Mouse (Mus musculus) right cerebral cortex, adult 18-20 months (tissue): ENCODE measurements around the gene Adgrv1.
"Not testable (repeated sequence)": the region's sequence is repeated elsewhere in the genome, so short reads cannot be mapped to it uniquely, and the experiment has no call there.

ENCODE experiments used
- DNase-seq: peaks from one replicate; pipeline ENCODE4 v3.0.0; 2022; ENCODE audit warnings: mixed read lengths

Adgrv1 gene

GRCm38 (mm10) chr13:81632720-81633415 lies at the start of gene Adgrv1:
TSS of gene Adgrv1 (minus strand) at chr13:81633154.
- peak; percentile 34 for DNase-seq

GRCm38 (mm10) chr13:81675333-81675732 lies 42.4 kb upstream of the Adgrv1 start:
- no peak for DNase-seq

GRCm38 (mm10) chr13:81667713-81668112 lies 34.8 kb upstream of the Adgrv1 start:
- DNase-seq: no peak

GRCm38 (mm10) chr13:81664331-81664698 lies 31.4 kb upstream of the Adgrv1 start:
- no peak for DNase-seq

- no peak for DNase-seq
Measured at GRCm38 (mm10) chr13:81663566-81664330, 30.8 kb upstream of the Adgrv1 start.

GRCm38 (mm10) chr13:81658053-81658752 lies 25.2 kb upstream of the Adgrv1 start:
- DNase-seq: no peak

GRCm38 (mm10) chr13:81657351-81658052 lies 24.5 kb upstream of the Adgrv1 start, which contains the start of gene Lysmd3:
TSS of gene Lysmd3 (plus strand) at chr13:81657663.
- peak; percentile 94 for DNase-seq

- DNase-seq: no peak
Measured at GRCm38 (mm10) chr13:81657008-81657350, 24.0 kb upstream of the Adgrv1 start.

GRCm38 (mm10) chr13:81656091-81656850 lies 23.3 kb upstream of the Adgrv1 start:
- DNase-seq: no peak

GRCm38 (mm10) chr13:81650382-81650781 lies 17.4 kb upstream of the Adgrv1 start:
- not testable (repeated sequence) for DNase-seq

GRCm38 (mm10) chr13:81646348-81646747 lies 13.4 kb upstream of the Adgrv1 start:
- DNase-seq: no peak

- no peak for DNase-seq
Measured at GRCm38 (mm10) chr13:81644047-81644565, 11.2 kb upstream of the Adgrv1 start.

GRCm38 (mm10) chr13:81642491-81643149 lies 9.7 kb upstream of the Adgrv1 start:
- DNase-seq: no peak

GRCm38 (mm10) chr13:81641289-81642045 lies 8.5 kb upstream of the Adgrv1 start:
- DNase-seq: peak; percentile 51

- no peak for DNase-seq
Measured at GRCm38 (mm10) chr13:81640881-81641280, 7.9 kb upstream of the Adgrv1 start.

GRCm38 (mm10) chr13:81639624-81640023 lies 6.7 kb upstream of the Adgrv1 start:
- DNase-seq: no peak

GRCm38 (mm10) chr13:81630566-81630965 lies 2.4 kb downstream of the Adgrv1 start:
- no peak for DNase-seq

GRCm38 (mm10) chr13:81629395-81629794 lies 3.6 kb downstream of the Adgrv1 start:
- no peak for DNase-seq

- no peak for DNase-seq
Measured at GRCm38 (mm10) chr13:81628631-81629190, 4.2 kb downstream of the Adgrv1 start.

GRCm38 (mm10) chr13:81627861-81628260 lies 5.1 kb downstream of the Adgrv1 start:
- not testable (repeated sequence) for DNase-seq
